Mouse (Mus musculus) erythroblast, embryonic 14.5 days (primary cell): ENCODE data around the gene Usb1.

Experiments used
- GATA1 ChIP-seq: IDR thresholded peaks from 2 replicates; pipeline ENCODE4 v1.6.1; 2012; ENCODE audit warnings: low read length, inconsistent platforms, mixed read lengths
- TAL1 ChIP-seq: IDR thresholded peaks from 3 replicates; pipeline ENCODE4 v1.6.1; 2012; ENCODE audit warnings: low read length, inconsistent platforms, mixed read lengths

DNA sequence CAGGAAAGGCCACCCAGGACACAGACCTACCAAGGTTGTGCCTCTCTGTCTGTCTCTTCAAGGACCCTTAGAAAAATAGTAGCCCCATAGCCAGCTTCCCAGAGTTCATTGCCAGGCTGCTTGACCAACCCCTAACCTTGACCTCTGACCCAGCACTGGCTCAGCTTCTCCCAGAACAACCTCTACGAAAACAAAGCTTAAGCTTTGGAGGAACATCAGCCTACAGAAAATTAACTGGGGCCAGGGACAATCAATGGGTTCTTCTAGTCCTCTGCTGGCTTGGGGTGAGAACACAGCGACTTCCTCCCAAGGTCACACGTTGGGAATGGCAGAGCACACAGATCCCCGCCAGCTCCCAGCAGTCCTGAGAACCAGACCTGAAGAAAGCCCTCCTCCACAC lies 26.6 kb upstream of the Usb1 start:
- TF ChIP-seq TAL1: no peak
- no peak for TF ChIP-seq GATA1
